Comparison of ENCODE assay signal across 8 mouse cellular contexts in genomic region chr3:146521652-146522020, GRCm38 (mm10). TPM values are rescaled to one million over a fixed set of nuclear protein-coding genes. Genes with fewer than 3 reads are reported as not detected.
A peak's percentile ranks its signal among the peaks of the same experiment; 100 is the strongest.
DNase-seq lines count a peak whose midpoint lies in the region; ATAC-seq and TF ChIP-seq lines count a peak whose summit lies in the region.

No protein-coding gene starts in this region.

- peaks cover 13% of the 10 kb centered on the region; the same call in 1 of the 2 replicates for H3K79me2 ChIP-seq in liver, adult 2 months (ENCODE audit: control insufficient read depth, insufficient read depth, low read length)

- TF ChIP-seq CTCF in liver, adult 2 months (IDR thresholded peaks at IDR 0.05; ENCODE audit: low read depth, low read length), result no peak

- 8% methylated on average over 8 of the region's 8 CpGs for WGBS in liver, adult 2 months
- 18% methylated on average over 8 of the region's 8 CpGs for WGBS in hindbrain, embryonic 16.5 days
- 18% methylated on average over 8 of the region's 8 CpGs for WGBS in midbrain, embryonic 16.5 days

- H3K4me1 ChIP-seq in liver, adult 2 months (ENCODE audit: control insufficient read depth, insufficient read depth, low read length), result peaks cover 4% of the 10 kb centered on the region; the same call in 1 of the 2 replicates
- peaks cover 2% of the 10 kb centered on the region; the same call in 1 of the 2 replicates for H3K4me1 ChIP-seq in hindbrain, embryonic 16.5 days (ENCODE audit: control insufficient read depth, insufficient read depth, low read depth, low read length)
- H3K4me1 ChIP-seq in midbrain, embryonic 16.5 days (ENCODE audit: control insufficient read depth, insufficient read depth, low read length), result peaks cover 5% of the 10 kb centered on the region

- DNase-seq in liver, adult 2 months (ENCODE audit: extremely low read depth, low read depth, low spot score), result no peak
- DNase-seq in liver, result no peak
- DNase-seq in gastrocnemius, postnatal 36 days, result no peak
- DNase-seq in frontal cortex, postnatal 25 days (ENCODE audit: low spot score in 2 of 2), result no peak
- DNase-seq in left cerebral cortex, postnatal 10 days (ENCODE audit: extremely low spot score in 1 of 2, low spot score in 2 of 2), result no peak

- H3K36me3 ChIP-seq in liver, adult 2 months (ENCODE audit: control insufficient read depth, insufficient read depth, low read length), result peaks cover 16% of the 10 kb centered on the region
- peaks cover 10% of the 10 kb centered on the region for H3K36me3 ChIP-seq in hindbrain, embryonic 16.5 days (ENCODE audit: control insufficient read depth, insufficient read depth, low read length)
- peaks cover 10% of the 10 kb centered on the region for H3K36me3 ChIP-seq in midbrain, embryonic 16.5 days (ENCODE audit: control insufficient read depth, insufficient read depth, low read length)

- H3K4me2 ChIP-seq in hindbrain, embryonic 16.5 days (ENCODE audit: low read length), result peak overlapping the region; percentile 58
- H3K4me2 ChIP-seq in midbrain, embryonic 16.5 days (ENCODE audit: low read length), result peak overlapping the region; percentile 56

- ATAC-seq in common myeloid progenitor, adult 5-6 weeks (replicated peaks; ENCODE audit: low read depth, poor library complexity, severe bottlenecking), result peak; percentile 26; the same call in 1 of the 2 replicates
- no peak; the same call in 1 of the 2 replicates for ATAC-seq in hindbrain, embryonic 16.5 days
- no peak for ATAC-seq in midbrain, embryonic 16.5 days

- no peaks in the 10 kb centered on the region for H3K27me3 ChIP-seq in liver, adult 2 months (ENCODE audit: control insufficient read depth, insufficient read depth, low read length)
- no peaks in the 10 kb centered on the region for H3K27me3 ChIP-seq in hindbrain, embryonic 16.5 days (replicated peaks; ENCODE audit: control insufficient read depth, insufficient read depth, low read length)
- no peaks in the 10 kb centered on the region for H3K27me3 ChIP-seq in midbrain, embryonic 16.5 days (ENCODE audit: control insufficient read depth, insufficient read depth, low read depth, low read length)

- no peak for TF ChIP-seq POLR2A in liver, adult 2 months (IDR thresholded peaks at IDR 0.05; ENCODE audit: extremely low read depth, insufficient read depth, low read length)

- intact Hi-C loops in gastrocnemius, postnatal 36 days (cut with DNase I), result loop anchor here (1.0 kb wide), 1 partner anchor 21 kb away; no protein-coding TSS in a partner anchor
- intact Hi-C loops in left cerebral cortex, postnatal 10 days (cut with DNase I), result loop anchor here (5.0 kb wide), 1 partner anchor 261 kb away; no protein-coding TSS in a partner anchor

- H3K4me3 ChIP-seq in liver, adult 2 months (ENCODE audit: insufficient read depth, low read depth, low read length), result peak overlapping the region; percentile 95
- H3K4me3 ChIP-seq in hindbrain, embryonic 16.5 days (ENCODE audit: low read length), result peak overlapping the region; percentile 84
- peak overlapping the region; percentile 85 for H3K4me3 ChIP-seq in midbrain, embryonic 16.5 days (ENCODE audit: low read depth, low read length)

- H3K9me3 ChIP-seq in hindbrain, embryonic 16.5 days (ENCODE audit: control insufficient read depth, low read length), result no peaks in the 10 kb centered on the region
- H3K9me3 ChIP-seq in midbrain, embryonic 16.5 days (replicated peaks; ENCODE audit: control insufficient read depth, low read length, poor library complexity, severe bottlenecking), result no peaks in the 10 kb centered on the region

- H3K27ac ChIP-seq in liver, adult 2 months (replicated peaks; ENCODE audit: insufficient read depth, low read depth, low read length), result peak overlapping the region; percentile 98
- peak overlapping the region; percentile 98 for H3K27ac ChIP-seq in hindbrain, embryonic 16.5 days (ENCODE audit: low read depth, low read length)
- peak overlapping the region; percentile 98 for H3K27ac ChIP-seq in midbrain, embryonic 16.5 days (ENCODE audit: low read length)

- peak overlapping the region; percentile 58 for H3K9ac ChIP-seq in liver, adult 2 months (ENCODE audit: low read depth, low read length)
- peak overlapping the region; percentile 43; the same call in 1 of the 2 replicates for H3K9ac ChIP-seq in hindbrain, embryonic 16.5 days (ENCODE audit: low read depth, low read length)
- peak overlapping the region; percentile 85; the same call in 1 of the 2 replicates for H3K9ac ChIP-seq in midbrain, embryonic 16.5 days (ENCODE audit: low read depth, low read length)

RNA-seq across cellular contexts. Expression of gene Rpf1, which starts 0.4 kb away (rescaled TPM):
- 22.0 and 25.0 TPM in 2 replicates for total RNA-seq in liver, adult 2 months (2014; rRNA removed)
- polyA plus RNA-seq in liver, adult 2 months (2012; rRNA removed), result 5.3 and 6.3 TPM in 2 replicates
- 110 and 123 TPM in 2 replicates for total RNA-seq in common myeloid progenitor, adult 5-6 weeks (2017)
- 31.5 and 32.5 TPM in 2 replicates for polyA plus RNA-seq in hindbrain, embryonic 16.5 days (2015; fragmentation: Nextera tagmentation; extraction: Ambion mirVana)
- 37.4 and 39.9 TPM in 2 replicates for polyA plus RNA-seq in midbrain, embryonic 16.5 days (2015; fragmentation: Nextera tagmentation; extraction: Ambion mirVana)
- total RNA-seq in gastrocnemius, postnatal 36 days (2021), result 10 to 100 TPM in 1 of 2 experiments, 1 to 10 TPM in 1; 8.4 to 11.8 TPM
- total RNA-seq in left cerebral cortex, postnatal 10 days (2021), result 10 to 100 TPM; 14.6 to 15.3 TPM

RNA-seq across cellular contexts. Expression of gene Gng5, which starts 22.0 kb away (rescaled TPM):
- total RNA-seq in liver, adult 2 months (2014; rRNA removed), result 198 and 243 TPM in 2 replicates
- polyA plus RNA-seq in liver, adult 2 months (2012; rRNA removed), result 284 and 439 TPM in 2 replicates
- 93.1 and 141 TPM in 2 replicates for total RNA-seq in common myeloid progenitor, adult 5-6 weeks (2017)
- polyA plus RNA-seq in hindbrain, embryonic 16.5 days (2015; fragmentation: Nextera tagmentation; extraction: Ambion mirVana), result 340 and 347 TPM in 2 replicates
- polyA plus RNA-seq in midbrain, embryonic 16.5 days (2015; fragmentation: Nextera tagmentation; extraction: Ambion mirVana), result 256 and 276 TPM in 2 replicates
- 100 to 1,000 TPM; 372 to 423 TPM for total RNA-seq in gastrocnemius, postnatal 36 days (2021)
- 10 to 100 TPM; 49.6 to 51.3 TPM for total RNA-seq in left cerebral cortex, postnatal 10 days (2021)

RNA-seq across cellular contexts. Expression of gene Spata1, which starts 22.1 kb away (rescaled TPM):
- 3.0 and 5.1 TPM in 2 replicates for total RNA-seq in liver, adult 2 months (2014; rRNA removed)
- 0.21 and 0.57 TPM in 2 replicates for polyA plus RNA-seq in liver, adult 2 months (2012; rRNA removed)
- 8.2 and 20.6 TPM in 2 replicates for total RNA-seq in common myeloid progenitor, adult 5-6 weeks (2017)
- polyA plus RNA-seq in hindbrain, embryonic 16.5 days (2015; fragmentation: Nextera tagmentation; extraction: Ambion mirVana), result 4.5 and 5.5 TPM in 2 replicates
- polyA plus RNA-seq in midbrain, embryonic 16.5 days (2015; fragmentation: Nextera tagmentation; extraction: Ambion mirVana), result 4.6 TPM in 2 replicates
- total RNA-seq in gastrocnemius, postnatal 36 days (2021), result 1 to 10 TPM; 3.4 to 4.9 TPM
- 1 to 10 TPM; 4.6 to 9.0 TPM for total RNA-seq in left cerebral cortex, postnatal 10 days (2021)

RNA-seq across cellular contexts. Expression of gene Uox, which starts 48.6 kb away (rescaled TPM):
- total RNA-seq in liver, adult 2 months (2014; rRNA removed), result 1,668 and 2,080 TPM in 2 replicates
- 512 and 535 TPM in 2 replicates for polyA plus RNA-seq in liver, adult 2 months (2012; rRNA removed)
- not detected in 2 replicates for total RNA-seq in common myeloid progenitor, adult 5-6 weeks (2017)
- 0.14 TPM in 1 of 2 replicates, not detected in the other for polyA plus RNA-seq in hindbrain, embryonic 16.5 days (2015; fragmentation: Nextera tagmentation; extraction: Ambion mirVana)
- polyA plus RNA-seq in midbrain, embryonic 16.5 days (2015; fragmentation: Nextera tagmentation; extraction: Ambion mirVana), result 0.09 TPM in 1 of 2 replicates, not detected in the other
- under 1 TPM in 1 of 2 experiments, not detected in 1; 0.46 TPM for total RNA-seq in gastrocnemius, postnatal 36 days (2021)
- total RNA-seq in left cerebral cortex, postnatal 10 days (2021), result under 1 TPM; 0.58 to 0.99 TPM
